Mouse (Mus musculus): ENCODE results near the gene Flrt3.

GRCm38 (mm10) chr2:140669081-140669480, 2.2 kb downstream of the Flrt3 start:
- TF ChIP-seq TBP (conservative IDR thresholded peaks at IDR 0.05; ENCODE audit: low read depth, low read length): no peak
- no peak for TF ChIP-seq CTCF (conservative IDR thresholded peaks at IDR 0.05 in 1 of 2, IDR thresholded peaks at IDR 0.05 in 1 of 2; ENCODE audit: low read depth in 2 of 2, low read length in 2 of 2)
- TF ChIP-seq GABPA (IDR thresholded peaks at IDR 0.05; ENCODE audit: insufficient replicate concordance, low read depth, low read length): no peak
- TF ChIP-seq UBTF (IDR thresholded peaks at IDR 0.05; ENCODE audit: low read depth, low read length): no peak
- TF ChIP-seq MAFK (IDR thresholded peaks at IDR 0.05; ENCODE audit: insufficient replicate concordance, low read length): no peak
- TF ChIP-seq MEF2A (IDR thresholded peaks at IDR 0.05; ENCODE audit: borderline replicate concordance, low read depth, low read length): no peak
- no peak for TF ChIP-seq POLR2AphosphoS2 (IDR thresholded peaks at IDR 0.05; ENCODE audit: low read depth, low read length)
- TF ChIP-seq PAX5 (IDR thresholded peaks at IDR 0.05; ENCODE audit: low read length): no peak
- no peak for TF ChIP-seq POLR2A (IDR thresholded peaks at IDR 0.05; ENCODE audit: low read depth, low read length)
- no peak for TF ChIP-seq TCF12 (IDR thresholded peaks at IDR 0.05; ENCODE audit: low read depth, low read length)
- no peak for TF ChIP-seq MYC (IDR thresholded peaks at IDR 0.05; ENCODE audit: low read depth, low read length)

Measured in CH12.LX (cell line).